Mouse (Mus musculus) MEL-GATA-1-ER (cell line): ENCODE results near the gene Cwc22.
"Not testable (repeated sequence)": the region's sequence is repeated elsewhere in the genome, so short reads cannot be mapped to it uniquely, and the experiment has no call there.

Source experiments
- DNase-seq: peaks from one replicate; pipeline ENCODE4 v3.0.0-alpha.2; 2012; ENCODE audit warnings: low read depth; ENCODE audit errors: extremely low read depth

Gene Cwc22

DNA sequence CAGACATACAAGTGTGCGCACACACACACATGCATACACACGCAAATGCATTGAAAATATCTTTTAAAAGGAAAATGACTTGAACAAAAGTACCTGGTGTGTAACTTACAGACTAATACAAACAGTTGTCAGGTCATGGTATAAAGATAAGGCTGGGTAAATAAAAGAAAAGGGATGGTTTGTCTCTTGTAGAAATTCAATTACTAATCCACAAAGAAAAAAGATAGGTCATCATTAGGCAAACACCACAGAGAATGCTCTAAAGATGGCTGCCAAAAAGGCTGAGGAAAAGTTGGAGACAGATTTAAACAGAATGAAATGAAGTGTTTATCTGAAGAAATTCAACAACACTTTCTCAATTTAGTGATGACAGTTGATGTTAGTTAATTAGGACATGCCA, 47.7 kb downstream of the Cwc22 start:
- DNase-seq, result no peak

DNA sequence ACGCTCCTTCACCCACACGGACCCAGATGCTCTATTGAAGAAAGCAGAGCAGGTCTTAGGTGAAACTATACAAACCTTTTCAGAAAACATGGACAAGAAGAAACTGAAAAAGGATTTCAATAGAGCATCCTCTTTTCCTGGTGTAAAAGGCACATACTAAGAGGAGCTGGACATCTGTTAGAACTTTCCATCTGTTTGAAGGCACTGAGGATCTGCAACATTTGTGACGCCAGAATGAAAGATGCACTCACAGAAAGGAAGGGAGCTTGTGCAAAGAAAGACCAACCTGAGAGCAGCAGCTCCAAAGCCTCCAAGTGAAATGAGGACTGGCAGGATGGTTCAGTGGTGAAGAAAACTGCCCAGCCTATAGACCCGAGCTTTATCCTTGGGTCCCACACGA, 48.2 kb downstream of the Cwc22 start:
- DNase-seq, result no peak

DNA sequence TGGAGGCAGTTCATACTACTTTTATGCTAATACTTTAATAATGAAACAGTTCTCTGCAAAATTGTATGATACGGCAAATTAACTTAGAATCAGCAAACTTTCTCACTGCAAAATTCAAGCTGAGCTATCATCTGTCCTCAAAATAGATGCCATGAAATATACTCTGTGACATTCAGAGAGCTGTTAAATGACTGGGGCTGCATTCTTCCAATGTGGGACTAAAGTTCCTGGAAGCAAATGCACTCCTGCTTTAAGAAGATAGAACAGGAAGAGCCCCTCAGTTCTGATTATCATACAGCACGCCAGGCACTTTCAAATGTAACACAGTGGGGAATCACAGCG, 48.6 kb downstream of the Cwc22 start:
- DNase-seq, result no peak

DNA sequence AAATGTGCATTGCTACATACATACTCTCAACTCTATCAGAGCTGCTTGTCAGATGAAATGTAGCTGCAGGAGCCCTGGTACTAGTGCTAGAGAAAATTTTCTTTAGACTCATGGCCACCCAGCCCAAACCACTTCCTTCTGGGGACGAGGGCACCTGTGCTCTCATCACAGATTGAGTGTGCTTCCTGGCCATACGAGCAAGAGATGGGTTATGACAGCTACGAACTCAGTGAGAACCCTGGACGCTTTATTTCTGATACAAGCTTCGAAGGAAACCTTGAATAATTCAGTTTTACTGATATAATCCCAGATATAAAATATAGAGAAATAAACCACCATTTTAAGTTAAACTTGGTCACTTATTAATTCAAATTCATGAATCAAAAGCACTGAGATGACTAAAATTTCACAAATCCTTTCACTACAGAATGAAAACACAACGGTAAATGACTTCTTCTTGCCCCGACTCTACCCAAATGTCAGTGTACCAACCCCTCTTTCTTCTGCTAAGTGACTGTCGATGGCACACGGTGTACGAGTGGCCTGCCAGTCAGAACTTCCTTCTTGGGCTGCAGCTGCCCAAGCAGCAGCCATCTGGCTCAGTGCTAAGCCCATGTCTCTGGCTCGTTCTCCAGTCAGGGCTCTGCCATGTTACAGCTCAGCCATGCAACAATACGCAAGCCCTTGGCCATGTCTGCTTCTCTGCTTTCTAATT, 49.2 kb downstream of the Cwc22 start:
- no peak for DNase-seq

DNA sequence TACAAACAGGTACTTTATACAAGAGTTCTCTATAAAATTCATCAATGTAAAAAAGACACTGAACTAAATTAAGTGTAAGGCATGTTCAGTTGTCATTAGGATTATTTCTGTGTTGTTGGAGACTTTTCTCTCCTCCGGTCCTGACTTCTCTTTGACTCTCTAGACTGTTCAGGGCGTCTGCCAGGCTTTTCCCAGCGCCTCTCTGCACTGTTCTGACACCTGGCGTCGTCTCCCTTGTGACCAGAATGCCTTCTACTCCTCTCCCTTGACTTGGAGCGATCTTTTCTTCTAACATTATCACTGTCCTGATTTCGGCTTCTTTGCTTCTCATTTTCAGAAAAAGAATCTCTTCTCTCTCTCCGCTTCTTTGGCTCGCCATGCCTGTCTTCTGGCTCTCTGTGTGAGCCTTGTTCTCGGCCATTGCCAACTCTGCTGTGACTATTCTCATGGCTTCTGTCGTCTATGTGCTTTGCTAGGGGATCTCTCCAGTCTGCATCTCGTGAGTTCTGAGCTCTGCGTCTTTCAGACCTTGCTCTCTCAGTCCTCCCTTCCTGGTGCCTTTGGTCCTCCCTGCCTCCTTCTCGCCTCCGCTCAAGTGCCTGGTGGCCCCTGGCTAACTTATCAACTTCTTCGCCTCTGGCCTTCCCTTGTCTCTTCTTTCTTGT, 50.1 kb downstream of the Cwc22 start:
- DNase-seq, result not testable (repeated sequence)

DNA sequence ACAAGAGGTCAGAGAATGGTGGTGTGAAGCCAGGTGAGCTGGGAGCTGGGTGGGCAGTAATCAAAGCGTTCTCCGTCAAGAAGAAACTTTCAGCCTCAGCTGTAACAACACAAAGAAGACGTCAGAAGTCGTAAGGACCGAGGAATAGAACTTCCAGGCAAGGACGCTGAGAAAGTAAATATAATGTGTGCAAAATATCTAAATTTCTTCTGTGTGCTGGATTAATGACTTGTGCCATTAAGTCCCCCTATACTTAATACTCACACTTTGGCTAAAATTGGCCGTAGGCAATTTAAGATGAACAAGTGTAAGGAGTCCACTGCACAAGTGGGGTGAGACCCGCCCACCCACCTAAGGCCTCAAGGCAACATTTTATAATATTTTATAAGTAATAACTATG, 51.3 kb downstream of the Cwc22 start:
- no peak for DNase-seq

DNA sequence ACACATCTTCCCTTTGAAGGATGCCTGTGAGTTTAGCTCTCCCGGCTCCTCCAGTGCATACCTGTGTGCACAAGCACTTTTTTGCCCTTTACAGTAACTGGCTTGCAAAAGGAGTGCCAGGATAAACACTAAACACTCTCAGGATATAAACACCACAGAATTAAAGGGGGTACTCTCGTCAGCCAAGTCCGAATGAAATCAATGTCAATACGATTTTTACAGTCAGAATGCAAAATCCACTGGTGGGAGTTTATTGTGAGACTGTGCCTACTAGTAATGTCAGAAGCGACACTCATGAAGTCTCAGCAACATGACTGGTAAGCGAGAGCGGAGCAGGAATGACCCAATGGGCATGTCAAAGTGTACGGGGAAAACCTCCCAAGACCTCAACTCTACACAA, 52.7 kb downstream of the Cwc22 start:
- DNase-seq, result no peak

DNA sequence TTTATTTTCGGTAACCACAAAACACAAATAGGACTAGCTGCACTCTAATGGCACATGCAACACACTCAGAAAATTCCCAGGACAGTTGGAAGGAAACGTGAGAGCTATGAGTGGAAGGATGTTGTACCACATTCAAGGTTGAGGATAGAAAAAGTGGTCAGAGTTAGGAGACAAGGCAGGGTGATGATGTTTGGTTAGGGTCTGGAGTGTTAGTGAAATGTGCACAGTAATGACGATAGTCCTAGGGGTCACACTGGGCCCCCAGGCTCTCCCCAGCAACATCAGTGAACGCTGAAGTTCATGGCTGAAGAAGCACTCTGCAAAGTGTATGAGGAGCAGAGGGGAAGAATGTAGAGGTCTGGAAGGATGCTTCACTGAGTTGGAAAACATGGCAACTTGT, 53.6 kb downstream of the Cwc22 start:
- no peak for DNase-seq

DNA sequence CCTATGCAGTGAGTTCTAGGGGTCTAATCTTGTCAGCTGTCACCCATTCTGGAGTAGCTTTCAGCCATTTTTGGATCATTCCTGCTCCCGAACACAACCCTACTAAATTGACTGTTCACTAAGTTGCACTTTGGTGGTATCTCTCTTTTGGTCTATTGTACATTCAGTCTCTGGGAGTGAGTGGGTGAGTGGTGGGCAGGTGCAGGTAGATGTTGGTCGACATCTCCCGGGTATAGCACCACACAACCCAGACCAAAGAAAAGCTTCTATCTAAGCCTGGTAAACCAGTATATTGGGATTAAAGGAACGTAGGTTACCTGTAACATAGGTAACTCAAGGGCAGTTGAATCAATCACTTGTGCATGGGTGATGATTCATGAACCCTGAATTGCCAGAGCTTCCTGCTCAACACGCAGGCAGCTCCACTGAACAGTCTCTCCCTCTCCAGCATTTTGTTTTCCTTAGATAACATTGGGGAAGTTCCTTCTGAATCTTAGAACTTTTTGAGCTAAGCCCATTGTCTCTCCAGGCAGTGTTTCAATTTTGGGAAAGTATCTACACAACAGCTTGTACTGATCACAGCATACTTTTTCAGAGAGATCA, 55.2 kb downstream of the Cwc22 start:
- no peak for DNase-seq

DNA sequence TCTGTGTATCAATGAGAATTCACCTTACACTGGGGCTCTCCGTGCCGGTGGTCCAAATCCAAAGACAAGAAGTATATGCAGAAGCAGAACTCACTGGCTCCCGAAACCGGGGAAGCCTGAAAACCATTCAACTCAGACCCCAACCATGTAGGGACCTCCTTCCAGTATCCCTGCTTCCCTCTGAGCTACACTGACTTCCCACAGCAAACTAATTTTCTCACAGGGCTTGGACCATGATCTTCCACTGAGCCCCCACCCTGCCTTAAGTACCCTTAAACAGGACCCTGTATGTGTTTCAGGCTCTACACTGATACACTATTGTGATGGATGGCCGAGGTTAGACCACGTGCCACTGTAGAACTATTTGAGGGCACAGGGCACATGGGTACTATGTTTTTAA, 56.2 kb downstream of the Cwc22 start:
- DNase-seq, result no peak

DNA sequence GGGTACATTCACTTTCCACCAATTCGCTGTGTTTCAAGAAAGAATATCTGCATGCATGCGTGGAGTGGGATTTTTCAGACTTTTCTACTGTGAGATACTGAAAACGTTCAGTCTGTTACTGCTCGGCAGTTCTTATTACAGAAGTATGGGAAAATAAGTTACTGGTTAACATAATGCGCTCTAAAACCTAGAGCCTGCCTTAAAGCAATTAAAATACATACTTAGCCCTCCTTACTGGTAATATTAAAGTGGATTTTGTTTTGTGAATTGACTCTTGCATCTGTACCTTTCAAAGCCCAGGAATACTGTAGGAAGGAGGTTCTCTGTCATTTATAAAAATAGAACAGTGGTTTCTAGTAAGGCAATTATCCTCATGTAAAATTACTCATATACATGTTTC, 56.8 kb downstream of the Cwc22 start:
- no peak for DNase-seq

DNA sequence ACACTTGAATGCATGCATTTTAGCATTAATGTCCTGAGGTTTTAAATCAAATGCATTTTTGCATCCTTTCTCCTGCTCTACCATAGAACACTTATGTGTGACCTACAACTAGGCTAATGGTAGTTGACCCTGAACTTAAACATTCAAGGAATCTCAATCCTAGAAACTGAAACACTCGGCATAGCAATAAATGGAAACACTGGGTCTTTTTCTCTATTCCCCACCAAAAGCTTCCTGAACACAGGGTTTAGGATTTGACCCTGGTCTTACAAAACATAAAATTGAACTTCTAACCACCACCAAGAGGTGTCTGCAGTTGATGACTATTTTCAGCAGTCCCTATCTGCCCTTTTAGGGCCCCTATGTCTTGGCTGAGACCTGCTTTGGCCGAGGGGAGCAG, 57.3 kb downstream of the Cwc22 start:
- DNase-seq, result no peak

DNA sequence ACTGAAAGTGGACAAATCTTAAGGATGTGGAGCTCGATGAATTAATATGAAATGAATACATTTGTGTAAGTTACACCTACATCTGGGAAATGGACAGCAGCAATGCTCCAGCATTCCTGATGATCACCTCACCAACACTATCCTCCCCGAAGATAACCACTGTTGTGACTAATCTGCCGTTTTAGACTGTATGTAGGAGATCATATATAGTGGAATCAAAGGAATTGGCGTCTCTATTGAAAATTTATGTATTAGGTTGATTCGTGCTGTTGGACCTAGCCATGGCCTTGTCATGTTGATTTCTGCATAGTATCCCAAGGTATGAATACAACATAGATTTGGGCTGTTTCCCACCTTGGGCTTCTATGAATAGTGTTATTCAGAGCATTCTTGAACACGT, 58.1 kb downstream of the Cwc22 start:
- no peak for DNase-seq

DNA sequence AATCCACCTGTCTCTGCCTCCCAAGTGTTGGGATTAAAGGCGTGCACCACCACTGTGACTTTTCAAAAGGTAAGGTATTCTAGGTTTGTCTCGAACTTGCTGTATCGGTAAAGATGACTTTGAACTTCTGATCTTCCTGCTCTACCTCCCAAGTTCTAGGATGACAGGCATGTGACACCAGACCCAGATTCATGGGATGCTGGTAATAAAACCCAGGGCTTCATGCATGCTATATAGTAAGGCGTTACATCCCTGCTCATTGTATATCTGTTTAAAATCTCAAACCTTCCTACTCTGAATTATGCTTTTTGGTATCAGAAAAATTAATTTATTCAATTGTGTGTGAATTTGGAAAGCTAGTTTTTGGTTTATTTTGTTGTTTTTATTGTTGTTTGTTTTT, 59.0 kb downstream of the Cwc22 start:
- DNase-seq, result no peak

DNA sequence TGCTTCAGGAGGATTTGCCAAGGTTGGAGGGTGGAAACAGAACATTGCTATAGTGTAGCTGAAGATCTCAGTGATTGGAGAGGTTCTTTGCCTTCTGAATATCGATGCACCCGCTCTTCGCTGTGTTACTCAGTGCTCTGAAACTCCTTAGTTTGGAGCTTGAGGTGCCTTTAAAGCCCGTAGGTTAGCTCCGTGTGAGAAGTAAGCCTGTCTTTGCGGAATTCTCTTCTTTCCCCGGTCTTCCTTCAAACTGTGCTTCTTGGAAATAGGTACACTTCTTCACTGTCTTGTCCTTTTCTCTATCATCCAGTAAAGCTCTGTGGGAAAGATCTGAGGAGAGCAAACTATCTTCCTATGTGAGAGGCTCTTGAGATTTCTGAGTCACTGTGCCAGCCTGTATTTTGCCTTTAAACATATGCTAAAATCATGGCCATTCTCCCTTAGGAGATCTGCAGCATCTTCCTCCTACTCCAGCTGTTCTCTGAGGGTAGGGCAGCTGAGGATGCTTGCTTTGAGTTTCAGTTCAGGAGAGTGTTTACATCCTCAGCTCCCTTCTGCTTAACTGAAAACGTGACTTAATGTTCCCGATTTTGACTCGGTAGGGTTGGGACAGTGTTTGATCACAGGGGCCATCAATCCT, 60.6 kb downstream of the Cwc22 start:
- no peak for DNase-seq

DNA sequence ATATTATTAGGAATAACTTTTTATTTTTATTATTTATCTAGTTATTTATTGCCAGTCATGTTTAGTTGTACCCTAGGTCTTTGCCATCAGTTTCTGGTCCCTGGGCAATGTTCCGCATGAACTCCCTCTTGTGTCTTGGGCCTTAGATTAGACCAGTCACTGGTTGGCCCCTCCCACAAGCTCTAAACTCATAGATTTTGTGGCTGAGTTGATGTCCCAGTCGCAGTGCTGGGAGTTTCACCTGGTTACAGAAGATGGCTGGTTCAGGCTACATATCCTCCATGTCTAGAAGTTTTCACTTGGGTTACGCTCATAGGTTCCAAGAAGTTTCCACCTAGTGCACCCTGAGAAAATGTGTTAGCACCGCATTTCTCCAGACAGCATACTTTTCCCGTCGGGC, 61.1 kb downstream of the Cwc22 start:
- no peak for DNase-seq

DNA sequence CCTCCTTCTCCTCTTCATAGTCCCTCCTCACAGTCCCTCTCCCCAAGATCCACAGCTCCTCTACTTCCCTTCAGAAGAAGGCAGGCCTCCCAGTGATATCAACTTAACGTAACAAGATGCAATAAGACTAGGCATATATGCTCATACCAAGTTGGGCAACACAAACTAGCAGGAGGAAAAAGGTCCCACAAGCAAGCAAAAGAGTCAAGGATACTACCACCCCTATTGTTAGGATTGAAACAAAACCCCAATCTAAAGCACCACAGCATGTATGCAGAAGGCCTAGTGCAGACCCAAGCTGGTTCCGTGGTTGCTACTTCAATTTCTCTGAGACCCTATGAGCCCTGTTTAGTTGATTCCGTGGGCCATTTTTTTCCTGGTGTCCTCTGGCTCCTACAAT, 61.7 kb downstream of the Cwc22 start:
- DNase-seq, result no peak

DNA sequence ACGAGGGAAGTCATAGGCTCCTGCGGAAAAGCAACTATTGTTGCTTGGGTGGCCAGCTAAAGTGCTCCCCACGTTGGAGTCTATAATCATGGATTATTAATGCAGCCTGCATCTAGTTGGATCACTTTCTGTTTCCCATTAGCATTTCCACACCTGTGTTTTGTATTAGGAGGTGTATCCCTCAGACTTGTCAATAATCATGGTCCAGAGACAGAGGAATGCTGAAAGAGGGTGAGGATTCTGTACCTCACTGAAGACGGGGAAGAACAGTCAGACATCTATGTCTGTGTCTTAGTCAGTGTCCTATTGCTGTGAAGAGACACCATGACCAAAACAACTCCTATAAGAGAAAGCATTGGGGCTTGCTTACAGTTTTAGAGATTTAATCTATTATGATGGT, 63.2 kb downstream of the Cwc22 start:
- no peak for DNase-seq

DNA sequence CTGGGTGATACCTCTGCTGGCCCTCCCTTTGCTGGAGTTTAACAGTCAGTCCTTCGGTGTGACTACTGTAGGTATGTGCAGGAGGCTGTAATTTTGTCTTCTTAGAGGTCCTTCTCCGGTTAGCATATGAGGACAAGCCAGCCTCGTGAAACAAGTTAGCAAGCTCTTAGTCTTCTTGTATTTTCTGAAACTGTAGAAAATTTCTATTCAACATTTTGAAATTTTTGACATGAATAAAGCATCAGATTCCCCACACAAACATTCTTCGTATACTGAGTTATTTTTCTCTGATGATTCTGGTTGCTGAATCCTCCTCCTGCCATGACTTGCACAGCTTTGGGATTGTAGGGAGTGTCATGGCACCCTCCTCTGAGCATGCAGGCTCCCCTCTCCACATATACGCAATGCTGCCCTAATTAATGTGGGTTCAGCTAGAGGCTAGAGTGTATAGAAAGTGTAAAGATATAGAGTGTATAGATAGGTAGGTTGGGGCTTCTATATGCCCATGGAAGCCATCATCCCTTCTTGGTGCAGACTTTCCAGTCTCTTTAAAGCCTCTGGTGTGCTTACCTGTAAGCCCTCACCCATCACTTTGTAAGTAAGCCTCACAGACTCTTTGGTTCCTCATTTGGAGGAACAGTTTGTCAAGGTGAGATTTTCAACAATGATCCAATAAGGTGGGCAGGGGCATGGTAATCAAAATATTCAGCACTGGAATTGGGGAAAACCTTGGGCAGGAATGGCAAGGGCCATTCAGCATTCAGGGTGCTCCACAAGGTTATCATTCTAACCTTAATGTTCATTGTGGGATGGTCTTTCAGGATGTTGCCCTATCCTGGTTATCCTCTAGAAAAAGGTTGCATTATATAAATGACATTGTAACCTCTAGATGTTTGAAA, 64.6 kb downstream of the Cwc22 start:
- no peak for DNase-seq

DNA sequence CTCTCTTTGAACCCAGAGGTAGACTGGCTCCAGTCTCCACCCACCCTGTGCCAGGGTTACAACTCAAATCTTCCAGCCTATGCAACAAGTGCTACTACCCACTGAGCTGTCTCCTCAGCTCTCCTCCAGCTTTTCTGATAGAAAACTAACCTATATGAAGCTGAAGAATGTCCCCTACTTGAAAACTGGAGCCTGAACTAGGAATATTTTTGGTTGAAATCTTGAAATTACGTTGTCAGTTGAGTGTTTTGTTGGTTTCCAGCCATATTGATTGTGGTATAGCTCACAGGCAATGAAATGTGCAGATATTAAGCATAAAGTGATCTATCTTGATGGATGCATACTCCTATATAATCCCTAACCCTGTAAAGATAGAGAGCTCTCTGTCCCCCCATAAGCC, 65.8 kb downstream of the Cwc22 start:
- no peak for DNase-seq

DNA sequence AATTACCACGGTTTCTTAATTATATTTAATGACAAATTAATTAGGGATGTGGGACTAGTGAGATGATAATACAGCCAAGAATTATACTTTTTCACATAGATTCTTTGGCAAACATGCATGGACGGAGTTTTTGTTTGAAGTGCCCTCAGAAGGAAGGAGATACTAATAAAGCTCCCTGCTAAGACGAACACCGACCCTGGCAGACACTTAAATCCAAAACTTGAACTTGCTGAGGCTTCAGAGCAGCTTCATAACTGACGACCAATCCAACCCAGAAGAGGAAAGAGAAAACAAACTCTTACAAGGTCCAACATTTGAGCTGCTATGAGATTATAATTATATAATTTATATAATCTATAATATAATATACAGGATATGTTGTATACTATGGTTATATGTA, 66.4 kb downstream of the Cwc22 start:
- DNase-seq, result no peak
